Mouse (Mus musculus): ENCODE results near the gene Tpmt. TPM values are rescaled to one million over a fixed set of nuclear protein-coding genes. Genes with fewer than 3 reads are reported as not detected.

Gene Tpmt
- polyA plus RNA-seq, 2 experiments: 6.1 to 12.0 TPM

DNA sequence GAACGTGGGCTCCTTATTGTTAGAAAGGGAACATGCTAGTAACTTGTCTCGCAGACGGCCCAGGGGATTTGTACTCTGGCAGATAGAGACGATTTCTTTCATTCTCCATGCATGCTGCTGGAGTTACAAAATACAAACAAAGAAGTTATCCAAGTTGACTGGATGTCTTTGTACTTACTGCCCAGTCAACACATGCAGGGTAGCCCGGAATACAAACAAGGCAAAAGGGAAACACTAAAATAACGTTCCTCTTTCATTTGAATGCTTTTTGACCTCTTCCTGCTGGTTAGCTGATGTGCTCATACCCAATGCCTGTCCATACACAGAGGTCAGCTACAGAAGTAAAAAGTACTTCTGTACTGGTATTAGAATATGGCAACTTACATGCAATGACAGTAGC is 6.6 kb downstream of the Tpmt start:
- no peak for TF ChIP-seq EP300 (IDR thresholded peaks at IDR 0.05; ENCODE audit: low read depth)
- TF ChIP-seq CTCF (IDR thresholded peaks at IDR 0.05; ENCODE audit: low read depth): no peak

DNA sequence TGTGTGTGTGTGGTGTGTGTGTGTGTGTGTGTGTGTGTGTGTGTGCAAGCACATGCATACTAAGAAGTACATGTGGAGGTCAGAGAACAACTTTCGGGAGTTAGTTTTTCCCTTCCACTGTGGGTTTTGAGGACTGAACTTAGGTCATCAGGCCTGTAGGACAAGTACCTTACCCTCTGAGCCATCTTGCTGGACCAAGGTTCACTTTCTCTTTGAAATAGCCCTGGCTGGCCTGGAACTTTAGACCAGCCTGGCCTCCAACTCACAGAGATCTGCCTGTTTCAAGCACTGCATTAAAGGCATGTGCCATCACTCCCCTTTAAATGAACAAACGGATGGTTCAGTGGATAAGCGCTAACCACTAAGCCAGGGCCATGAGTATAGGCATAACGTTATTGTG is 10.9 kb downstream of the Tpmt start:
- Histone ChIP-seq H3K27ac (no peak overlapping the region), H3K27me3 (ENCODE audit: control insufficient read depth, insufficient read depth, low read length) (no peaks in the 10 kb centered on the region), H3K36me3 (replicated peaks; ENCODE audit: control insufficient read depth, insufficient read depth, low read depth) (no peaks in the 10 kb centered on the region), H3K4me3 (ENCODE audit: insufficient read depth in 1 of 2, low read depth in 2 of 2, low read length in 2 of 2) (no peak overlapping the region), H3K4me2 (ENCODE audit: low read depth) (no peak overlapping the region), H3K9ac (replicated peaks) (no peak overlapping the region), H3K9me3 (ENCODE audit: control insufficient read depth, low read length) (no peaks in the 10 kb centered on the region), H3K4me1 (replicated peaks; ENCODE audit: control insufficient read depth in 2 of 2, insufficient read depth in 2 of 2, low read length in 1 of 2) (0 out of 4 replicates have a peak, but pooled peaks cover 0 to 2% of the 10 kb centered on the region in 2 experiments)
- ATAC-seq (ENCODE audit: insufficient read depth) (no peak), DNase-seq (ENCODE audit: low read depth in 3 of 3, low spot score in 3 of 3) (no peak)
- WGBS (ENCODE audit: insufficient replicate concordance): 71% methylated on average over 4 of the region's 4 CpGs
- TF ChIP-seq EP300 (IDR thresholded peaks at IDR 0.05; ENCODE audit: low read depth) (no peak), CTCF (IDR thresholded peaks at IDR 0.05; ENCODE audit: low read depth) (no peak)

More for the DNA sequence above, 6.6 kb downstream of the Tpmt start:
- Histone ChIP-seq H3K4me3 (ENCODE audit: insufficient read depth in 1 of 2, low read depth in 2 of 2, low read length in 2 of 2) (no peak overlapping the region), H3K4me1 (replicated peaks; ENCODE audit: control insufficient read depth in 2 of 2, insufficient read depth in 2 of 2, low read length in 1 of 2) (peaks cover 0 to 8% of the 10 kb centered on the region in 2 experiments; a peak in 2 of 4 replicates), H3K9ac (replicated peaks) (no peak overlapping the region), H3K36me3 (replicated peaks; ENCODE audit: control insufficient read depth, insufficient read depth, low read depth) (no peaks in the 10 kb centered on the region), H3K9me3 (ENCODE audit: control insufficient read depth, low read length) (no peaks in the 10 kb centered on the region), H3K27ac (no peak overlapping the region), H3K27me3 (ENCODE audit: control insufficient read depth, insufficient read depth, low read length) (no peaks in the 10 kb centered on the region), H3K4me2 (ENCODE audit: low read depth) (no peak overlapping the region)
- no peak for DNase-seq (ENCODE audit: low read depth in 3 of 3, low spot score in 3 of 3)
- 62% methylated on average over 6 of the region's 6 CpGs for WGBS (ENCODE audit: insufficient replicate concordance)
- ATAC-seq (ENCODE audit: insufficient read depth): no peak

DNA sequence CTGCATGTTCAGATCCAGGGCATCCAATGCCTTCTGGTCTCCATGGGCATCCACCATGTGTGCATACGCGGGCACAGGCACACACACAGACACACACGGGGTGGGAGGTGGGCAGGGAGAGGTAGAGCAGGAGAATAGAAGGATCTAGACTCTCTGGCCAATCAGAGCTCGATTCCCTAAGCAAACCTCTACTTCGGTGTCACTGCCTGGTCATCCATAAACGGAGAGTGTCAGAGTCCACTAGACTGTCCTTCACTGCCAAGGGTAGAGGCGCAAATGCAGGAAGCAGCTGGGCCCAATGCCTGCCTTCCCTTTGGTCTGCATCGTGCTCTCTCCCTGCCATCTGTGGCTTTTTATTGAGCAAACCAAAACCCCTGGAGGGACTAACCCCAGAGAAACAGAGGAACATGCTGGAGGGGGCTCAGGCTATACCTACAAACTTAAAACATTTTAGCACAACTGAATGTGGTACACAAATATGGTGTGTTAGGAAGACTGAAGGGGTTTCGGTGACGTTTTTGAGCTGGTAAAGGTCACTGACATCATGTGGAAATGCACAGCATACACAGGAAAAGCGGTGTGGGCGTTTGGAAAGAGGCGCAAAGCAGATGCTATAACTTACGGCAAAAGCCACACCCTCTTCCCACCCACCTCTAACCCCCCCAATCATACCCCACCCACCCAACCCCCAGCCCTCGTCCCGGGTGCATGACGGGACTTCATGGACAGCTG is 14.0 kb downstream of the Tpmt start:
- ATAC-seq (ENCODE audit: insufficient read depth): no peak
- H3K4me3 ChIP-seq (ENCODE audit: insufficient read depth in 1 of 2, low read depth in 2 of 2, low read length in 2 of 2): no peak overlapping the region

DNA sequence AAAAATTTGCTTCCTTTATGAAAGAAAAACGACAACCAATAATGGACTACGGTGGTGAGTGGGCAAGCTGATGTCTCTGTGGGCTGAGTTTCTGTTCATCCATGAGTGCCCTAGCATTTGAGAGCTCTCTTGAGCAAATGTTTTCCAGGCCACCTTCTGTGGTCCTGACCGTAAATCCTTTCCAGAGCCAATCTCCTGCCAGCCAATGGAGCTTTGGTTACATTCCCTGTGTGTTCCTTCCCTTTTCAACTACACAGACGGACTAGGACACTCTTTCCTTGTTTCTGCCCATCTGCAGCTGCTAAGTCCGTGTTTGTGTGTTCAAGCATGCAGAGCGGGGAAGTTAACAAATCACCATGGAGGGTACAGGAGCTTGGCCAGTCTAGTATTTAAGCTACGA is 23.7 kb downstream of the Tpmt start:
- H3K27me3 ChIP-seq (ENCODE audit: control insufficient read depth, insufficient read depth, low read length): no peaks in the 10 kb centered on the region
- no peak for ATAC-seq (ENCODE audit: insufficient read depth)
- no peak overlapping the region for H3K4me2 ChIP-seq (ENCODE audit: low read depth)
- H3K36me3 ChIP-seq (replicated peaks; ENCODE audit: control insufficient read depth, insufficient read depth, low read depth): no peaks in the 10 kb centered on the region
- no peak overlapping the region for H3K9ac ChIP-seq (replicated peaks)
- 67% methylated on average over 7 of the region's 7 CpGs for WGBS (ENCODE audit: insufficient replicate concordance)
- no peak overlapping the region for H3K4me3 ChIP-seq (ENCODE audit: insufficient read depth in 1 of 2, low read depth in 2 of 2, low read length in 2 of 2)
- no peak overlapping the region for H3K27ac ChIP-seq
- TF ChIP-seq EP300 (IDR thresholded peaks at IDR 0.05; ENCODE audit: low read depth) (no peak), CTCF (IDR thresholded peaks at IDR 0.05; ENCODE audit: low read depth) (no peak)
- H3K4me1 ChIP-seq (replicated peaks; ENCODE audit: control insufficient read depth in 2 of 2, insufficient read depth in 2 of 2, low read length in 1 of 2): no peaks in the 10 kb centered on the region
- H3K9me3 ChIP-seq (ENCODE audit: control insufficient read depth, low read length): no peaks in the 10 kb centered on the region
- DNase-seq (ENCODE audit: low read depth in 3 of 3, low spot score in 3 of 3): no peak

More for the DNA sequence above, 14.0 kb downstream of the Tpmt start:
- no peaks in the 10 kb centered on the region for H3K9me3 ChIP-seq (ENCODE audit: control insufficient read depth, low read length)
- H3K9ac ChIP-seq (replicated peaks): no peak overlapping the region
- H3K27me3 ChIP-seq (ENCODE audit: control insufficient read depth, insufficient read depth, low read length): no peaks in the 10 kb centered on the region
- no peaks in the 10 kb centered on the region for H3K36me3 ChIP-seq (replicated peaks; ENCODE audit: control insufficient read depth, insufficient read depth, low read depth)
- H3K4me1 ChIP-seq (replicated peaks; ENCODE audit: control insufficient read depth in 2 of 2, insufficient read depth in 2 of 2, low read length in 1 of 2): 0 out of 4 replicates have a peak, but pooled peaks cover 0 to 2% of the 10 kb centered on the region in 2 experiments
- no peak for DNase-seq (ENCODE audit: low read depth in 3 of 3, low spot score in 3 of 3)
- TF ChIP-seq CTCF (IDR thresholded peaks at IDR 0.05; ENCODE audit: low read depth) (no peak), EP300 (IDR thresholded peaks at IDR 0.05; ENCODE audit: low read depth) (no peak)
- 74% methylated on average over 17 of the region's 17 CpGs for WGBS (ENCODE audit: insufficient replicate concordance)
- no peak overlapping the region for H3K27ac ChIP-seq
- H3K4me2 ChIP-seq (ENCODE audit: low read depth): no peak overlapping the region

DNA sequence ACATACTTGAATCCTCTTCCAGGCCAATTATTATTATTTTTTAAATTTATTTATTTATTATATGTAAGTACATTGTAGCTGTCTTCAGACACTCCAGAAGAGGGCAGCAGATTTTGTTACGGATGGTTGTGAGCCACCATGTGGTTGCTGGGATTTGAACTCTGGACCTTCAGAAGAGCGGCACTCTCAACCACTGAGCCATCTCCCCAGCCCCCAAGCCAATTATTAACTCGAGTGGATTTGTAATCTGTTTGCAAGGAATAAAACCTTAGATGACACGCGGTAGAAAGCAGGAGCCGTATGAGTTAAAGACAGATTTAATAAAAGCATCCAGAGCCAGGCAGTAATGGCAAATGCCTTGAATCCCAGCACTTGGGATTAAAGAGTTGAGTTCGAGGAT is 24.8 kb downstream of the Tpmt start:
- no peaks in the 10 kb centered on the region for H3K36me3 ChIP-seq (replicated peaks; ENCODE audit: control insufficient read depth, insufficient read depth, low read depth)
- H3K4me2 ChIP-seq (ENCODE audit: low read depth): no peak overlapping the region
- H3K4me3 ChIP-seq (ENCODE audit: insufficient read depth in 1 of 2, low read depth in 2 of 2, low read length in 2 of 2): no peak overlapping the region
- ATAC-seq (ENCODE audit: insufficient read depth): no peak
- DNase-seq (ENCODE audit: low read depth in 3 of 3, low spot score in 3 of 3): no peak
- no peaks in the 10 kb centered on the region for H3K9me3 ChIP-seq (ENCODE audit: control insufficient read depth, low read length)
- TF ChIP-seq EP300 (IDR thresholded peaks at IDR 0.05; ENCODE audit: low read depth) (no peak), CTCF (IDR thresholded peaks at IDR 0.05; ENCODE audit: low read depth) (0 out of 2 replicates have a peak, but pooled peaks have one; percentile 10)
- H3K27me3 ChIP-seq (ENCODE audit: control insufficient read depth, insufficient read depth, low read length): no peaks in the 10 kb centered on the region
- H3K27ac ChIP-seq: no peak overlapping the region
- WGBS (ENCODE audit: insufficient replicate concordance): 64% methylated on average over 7 of the region's 7 CpGs
- H3K4me1 ChIP-seq (replicated peaks; ENCODE audit: control insufficient read depth in 2 of 2, insufficient read depth in 2 of 2, low read length in 1 of 2): no peaks in the 10 kb centered on the region
- H3K9ac ChIP-seq (replicated peaks): no peak overlapping the region

Measured in liver, embryonic 14.5 days (tissue).